Mouse (Mus musculus) cerebellum, adult 2 months (tissue): ENCODE results near the gene Znhit6.

Experiments used
- CTCF ChIP-seq: fragments of 200-500 bp; IDR thresholded peaks from 2 replicates; pipeline ENCODE4 v1.5.1; 2011; ENCODE audit warnings: low read depth, mild to moderate bottlenecking, control low read depth, low read length, moderate library complexity, borderline replicate concordance; ENCODE audit not compliant: insufficient read depth
- POLR2A ChIP-seq: fragments of 200-500 bp; IDR thresholded peaks from 2 replicates; pipeline ENCODE4 v1.6.1; 2011; ENCODE audit warnings: low read length, control low read depth, borderline replicate concordance; ENCODE audit not compliant: insufficient read depth

- TF ChIP-seq CTCF (no peak), POLR2A (no peak)
Measured at GRCm38 (mm10) chr3:145621209-145621608, 45.2 kb downstream of the Znhit6 start.
